Mouse (Mus musculus): ENCODE results near the gene Rnase10. TPM values are rescaled to one million over a fixed set of nuclear protein-coding genes. Genes with fewer than 3 reads are reported as not detected.
A peak's percentile ranks its signal among the peaks of the same experiment; 100 is the strongest.
"Not testable (repeated sequence)": the region's sequence is repeated elsewhere in the genome, so short reads cannot be mapped to it uniquely, and the experiment has no call there.

Gene Rnase10
- polyA plus RNA-seq, 2 experiments, result not detected

DNA sequence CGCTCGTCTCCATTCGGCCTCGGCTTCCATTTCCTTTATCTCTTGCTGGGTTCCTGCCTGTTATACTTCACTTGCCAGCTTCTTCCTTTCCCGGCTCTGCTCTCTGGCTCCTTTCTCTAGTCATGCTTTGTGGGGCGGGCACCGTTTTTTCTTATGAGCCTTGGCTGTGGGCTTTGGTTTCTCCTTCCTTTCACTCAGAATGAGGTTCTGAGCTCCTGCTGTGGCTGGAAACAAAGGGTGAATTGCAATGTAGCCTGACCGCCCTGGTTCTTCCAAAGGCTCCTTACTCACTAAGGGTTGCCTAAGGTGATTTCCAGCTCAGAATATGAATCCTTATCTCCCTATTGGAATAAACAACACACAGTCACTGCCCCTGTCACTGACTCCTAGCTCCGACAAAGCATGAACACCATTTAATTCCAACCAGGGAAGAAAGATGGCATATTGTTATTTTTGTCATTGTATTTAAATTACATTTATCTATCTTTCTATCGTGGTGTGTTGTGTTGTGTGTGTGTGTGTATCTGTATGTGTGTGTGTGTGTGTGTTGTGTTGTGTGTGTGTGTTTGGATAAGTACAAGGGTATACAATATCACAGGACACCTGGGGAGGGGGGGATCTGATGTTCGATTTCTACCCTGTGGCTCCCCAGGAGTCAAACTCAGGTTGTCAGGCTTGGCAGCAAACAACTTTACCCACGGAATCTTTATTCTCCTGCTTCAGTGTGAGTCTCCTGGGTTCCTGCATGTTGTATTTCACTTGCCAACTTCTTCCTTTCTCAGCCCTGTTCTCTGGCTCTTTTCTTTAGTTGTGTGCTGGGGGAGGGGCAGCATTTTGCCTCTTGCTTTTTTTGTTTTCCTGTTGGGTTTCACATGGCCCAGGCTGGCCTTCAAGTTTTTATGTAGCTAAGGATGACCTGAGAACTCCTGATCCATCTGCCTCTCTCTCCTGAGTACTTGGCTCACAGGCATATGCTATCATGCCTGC, 37.7 kb upstream of the Rnase10 start:
- Histone ChIP-seq H3K27me3 (ENCODE audit: control insufficient read depth, insufficient read depth, low read length) (no peaks in the 10 kb centered on the region), H3K4me2 (ENCODE audit: low read depth) (peak overlapping the region; percentile 27; the same call in 1 of the 2 replicates), H3K9me3 (ENCODE audit: control insufficient read depth, low read length) (no peaks in the 10 kb centered on the region), H3K4me1 (replicated peaks; ENCODE audit: control insufficient read depth in 2 of 2, insufficient read depth in 2 of 2, low read length in 1 of 2) (peaks cover 0 to 11% of the 10 kb centered on the region in 2 experiments; a peak in 2 of 4 replicates), H3K4me3 (ENCODE audit: insufficient read depth in 1 of 2, low read depth in 2 of 2, low read length in 2 of 2) (no peak overlapping the region), H3K9ac (replicated peaks) (no peak overlapping the region), H3K36me3 (replicated peaks; ENCODE audit: control insufficient read depth, insufficient read depth, low read depth) (no peaks in the 10 kb centered on the region), H3K27ac (no peak overlapping the region)
- WGBS (ENCODE audit: insufficient replicate concordance), result 22% methylated on average over 12 of the region's 12 CpGs
- no peak for TF ChIP-seq EP300 (IDR thresholded peaks at IDR 0.05; ENCODE audit: low read depth)
- no peak for TF ChIP-seq CTCF (IDR thresholded peaks at IDR 0.05; ENCODE audit: low read depth)
- DNase-seq (ENCODE audit: low read depth in 3 of 3, low spot score in 3 of 3) (no peak), ATAC-seq (ENCODE audit: insufficient read depth) (no peak)

DNA sequence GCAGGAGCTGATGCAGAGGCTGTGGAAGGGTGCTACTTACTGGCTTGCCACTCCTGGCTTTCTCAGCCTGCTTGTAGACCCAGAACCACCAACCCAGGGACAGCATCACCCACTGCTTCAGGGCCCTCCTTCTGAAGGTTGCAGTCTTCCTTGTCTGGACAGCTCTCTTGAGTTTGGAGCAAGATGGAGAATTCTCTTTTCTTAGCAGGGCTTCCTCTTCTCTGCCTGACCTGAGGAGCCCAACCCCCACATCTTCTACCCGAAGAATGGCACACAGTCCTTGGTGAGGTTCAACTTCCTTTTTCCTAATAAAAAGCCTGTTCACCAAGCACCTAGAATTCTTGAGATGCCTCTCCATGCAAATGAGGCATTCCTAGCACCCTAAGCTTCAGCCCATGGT, 36.7 kb upstream of the Rnase10 start:
- no peaks in the 10 kb centered on the region for H3K9me3 ChIP-seq (ENCODE audit: control insufficient read depth, low read length)
- DNase-seq (ENCODE audit: low read depth in 3 of 3, low spot score in 3 of 3), result no peak
- TF ChIP-seq EP300 (IDR thresholded peaks at IDR 0.05; ENCODE audit: low read depth) (no peak), CTCF (IDR thresholded peaks at IDR 0.05; ENCODE audit: low read depth) (no peak)
- no peaks in the 10 kb centered on the region for H3K27me3 ChIP-seq (ENCODE audit: control insufficient read depth, insufficient read depth, low read length)
- no peak overlapping the region for H3K4me2 ChIP-seq (ENCODE audit: low read depth)
- WGBS (ENCODE audit: insufficient replicate concordance), result 19% methylated on average over 1 of the region's 1 CpGs
- peaks cover 0 to 11% of the 10 kb centered on the region in 2 experiments; a peak in 2 of 4 replicates for H3K4me1 ChIP-seq (replicated peaks; ENCODE audit: control insufficient read depth in 2 of 2, insufficient read depth in 2 of 2, low read length in 1 of 2)
- ATAC-seq (ENCODE audit: insufficient read depth), result no peak
- H3K9ac ChIP-seq (replicated peaks), result no peak overlapping the region
- no peak overlapping the region for H3K4me3 ChIP-seq (ENCODE audit: insufficient read depth in 1 of 2, low read depth in 2 of 2, low read length in 2 of 2)
- no peaks in the 10 kb centered on the region for H3K36me3 ChIP-seq (replicated peaks; ENCODE audit: control insufficient read depth, insufficient read depth, low read depth)
- no peak overlapping the region for H3K27ac ChIP-seq

DNA sequence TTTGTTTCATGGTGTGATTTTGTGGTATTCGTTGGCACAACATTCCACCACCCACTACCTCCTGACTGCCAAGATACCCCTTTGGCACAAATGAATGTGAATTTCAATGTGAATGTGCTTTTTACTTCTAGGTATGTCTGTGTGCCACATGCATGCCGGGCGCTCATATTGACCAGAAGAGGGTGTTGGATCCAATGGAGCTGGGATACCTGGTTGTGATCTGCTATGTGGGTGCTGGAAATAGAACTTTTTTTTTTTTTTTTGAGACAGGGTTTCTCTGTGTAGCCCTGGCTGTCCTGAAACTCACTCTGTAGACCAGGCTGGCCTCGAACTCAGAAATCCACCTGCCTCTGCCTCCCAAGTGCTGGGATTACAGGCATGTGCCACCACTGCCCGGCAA, 34.5 kb upstream of the Rnase10 start:
- H3K4me2 ChIP-seq (ENCODE audit: low read depth); H3K36me3 ChIP-seq (replicated peaks; ENCODE audit: control insufficient read depth, insufficient read depth, low read depth); DNase-seq (ENCODE audit: low read depth in 3 of 3, low spot score in 3 of 3); H3K27ac ChIP-seq; H3K9me3 ChIP-seq (ENCODE audit: control insufficient read depth, low read length); ATAC-seq (ENCODE audit: insufficient read depth); H3K4me3 ChIP-seq (ENCODE audit: insufficient read depth in 1 of 2, low read depth in 2 of 2, low read length in 2 of 2); H3K9ac ChIP-seq (replicated peaks); H3K27me3 ChIP-seq (ENCODE audit: control insufficient read depth, insufficient read depth, low read length): not testable (repeated sequence)
- H3K4me1 ChIP-seq (replicated peaks; ENCODE audit: control insufficient read depth in 2 of 2, insufficient read depth in 2 of 2, low read length in 1 of 2), result peaks cover 0 to 11% of the 10 kb centered on the region in 2 experiments; a peak in 2 of 4 replicates
- 69% methylated on average over 5 of the region's 5 CpGs for WGBS (ENCODE audit: insufficient replicate concordance)

DNA sequence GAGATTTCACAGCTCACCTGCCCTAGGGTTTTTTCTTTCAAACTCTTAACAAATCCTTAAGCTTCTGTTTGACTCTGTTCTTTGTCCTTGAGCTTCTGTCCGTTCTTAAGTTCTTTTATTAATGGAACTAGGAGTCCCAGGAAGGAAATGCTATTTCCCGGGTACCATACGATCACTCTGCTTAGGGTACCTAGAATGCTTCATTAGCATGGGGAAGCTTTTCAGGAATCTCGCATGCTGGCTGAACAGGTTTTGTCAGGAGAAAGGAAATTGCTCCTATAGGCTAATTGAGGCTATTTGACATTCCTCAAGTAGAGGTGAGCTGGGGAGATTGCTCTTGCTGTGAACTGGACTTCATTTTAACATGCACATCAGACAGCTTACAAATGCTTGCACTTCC, 33.9 kb upstream of the Rnase10 start:
- ATAC-seq (ENCODE audit: insufficient read depth), result no peak

GRCm38 (mm10) chr14:50975001-50975400, 32.5 kb upstream of the Rnase10 start:
- no peak overlapping the region for H3K4me3 ChIP-seq (ENCODE audit: insufficient read depth in 1 of 2, low read depth in 2 of 2, low read length in 2 of 2)
- H3K27ac ChIP-seq, result no peak overlapping the region
- H3K9ac ChIP-seq (replicated peaks), result no peak overlapping the region
- peaks cover 0 to 5% of the 10 kb centered on the region in 2 experiments; a peak in 2 of 4 replicates for H3K4me1 ChIP-seq (replicated peaks; ENCODE audit: control insufficient read depth in 2 of 2, insufficient read depth in 2 of 2, low read length in 1 of 2)
- ATAC-seq (ENCODE audit: insufficient read depth) (no peak), DNase-seq (ENCODE audit: low read depth in 3 of 3, low spot score in 3 of 3) (no peak)
- H3K36me3 ChIP-seq (replicated peaks; ENCODE audit: control insufficient read depth, insufficient read depth, low read depth), result no peaks in the 10 kb centered on the region
- H3K27me3 ChIP-seq (ENCODE audit: control insufficient read depth, insufficient read depth, low read length), result no peaks in the 10 kb centered on the region
- H3K9me3 ChIP-seq (ENCODE audit: control insufficient read depth, low read length), result no peaks in the 10 kb centered on the region
- no peak overlapping the region for H3K4me2 ChIP-seq (ENCODE audit: low read depth)
- no peak for TF ChIP-seq CTCF (IDR thresholded peaks at IDR 0.05; ENCODE audit: low read depth)
- TF ChIP-seq EP300 (IDR thresholded peaks at IDR 0.05; ENCODE audit: low read depth), result no peak
- WGBS (ENCODE audit: insufficient replicate concordance), result 48% methylated on average over 5 of the region's 5 CpGs

More for the DNA sequence above, 33.9 kb upstream of the Rnase10 start:
- no peaks in the 10 kb centered on the region for H3K36me3 ChIP-seq (replicated peaks; ENCODE audit: control insufficient read depth, insufficient read depth, low read depth)
- H3K4me3 ChIP-seq (ENCODE audit: insufficient read depth in 1 of 2, low read depth in 2 of 2, low read length in 2 of 2), result no peak overlapping the region
- H3K27me3 ChIP-seq (ENCODE audit: control insufficient read depth, insufficient read depth, low read length), result no peaks in the 10 kb centered on the region
- H3K27ac ChIP-seq, result no peak overlapping the region
- H3K4me2 ChIP-seq (ENCODE audit: low read depth), result no peak overlapping the region
- DNase-seq (ENCODE audit: low read depth in 3 of 3, low spot score in 3 of 3), result no peak
- WGBS (ENCODE audit: insufficient replicate concordance), result 50% methylated on average over 4 of the region's 4 CpGs
- no peak overlapping the region for H3K9ac ChIP-seq (replicated peaks)
- TF ChIP-seq EP300 (IDR thresholded peaks at IDR 0.05; ENCODE audit: low read depth), result no peak
- no peaks in the 10 kb centered on the region for H3K9me3 ChIP-seq (ENCODE audit: control insufficient read depth, low read length)
- peaks cover 0 to 11% of the 10 kb centered on the region in 2 experiments; a peak in 2 of 4 replicates for H3K4me1 ChIP-seq (replicated peaks; ENCODE audit: control insufficient read depth in 2 of 2, insufficient read depth in 2 of 2, low read length in 1 of 2)
